Mouse (Mus musculus) gastrocnemius, postnatal 36 days (tissue): ENCODE results near the gene Med13. TPM values are rescaled to one million over a fixed set of nuclear protein-coding genes. Genes with fewer than 3 reads are reported as not detected.
"Not testable (repeated sequence)": the region's sequence is repeated elsewhere in the genome, so short reads cannot be mapped to it uniquely, and the experiment has no call there.

Experiments
- DNase-seq, 2 experiments: peaks; one replicate each; pipeline ENCODE4 v3.0.0; 2022
- intact Hi-C: fragments of 180-260 bp; cut with DNase I; formaldehyde crosslinking; loops from one replicate; pipeline ENCODE4 v1.15.1; 2025
- total RNA-seq, 2 experiments: library from RNA; stranded (reverse); gene quantifications; 2 replicates each; pipeline ENCODE4 v1.2.3; 2021

Gene Med13
- total RNA-seq, 2 experiments from 2014 or later, result 31.8 to 35.9 TPM

DNA sequence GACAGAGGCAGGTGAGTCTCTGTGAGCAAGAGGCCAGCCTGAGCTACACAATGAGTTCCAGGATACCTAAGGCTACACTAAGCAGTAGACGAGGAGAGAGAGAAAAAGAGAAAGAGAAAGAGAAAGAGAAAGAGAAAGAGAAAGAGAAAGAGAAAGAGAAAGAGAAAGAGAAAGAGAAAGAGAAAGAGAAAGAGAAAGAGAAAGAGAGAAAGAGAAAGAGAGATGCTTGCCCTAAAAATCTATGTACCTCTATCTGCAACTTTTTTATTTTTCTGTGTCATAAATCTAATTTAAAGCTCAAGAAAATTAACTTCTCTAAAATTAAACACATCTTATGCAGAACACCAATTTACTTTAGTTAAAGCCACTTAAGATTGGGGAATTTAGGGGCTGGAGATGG is 12.5 kb downstream of the Med13 start:
- DNase-seq, intact Hi-C loops: not testable (repeated sequence)

DNA sequence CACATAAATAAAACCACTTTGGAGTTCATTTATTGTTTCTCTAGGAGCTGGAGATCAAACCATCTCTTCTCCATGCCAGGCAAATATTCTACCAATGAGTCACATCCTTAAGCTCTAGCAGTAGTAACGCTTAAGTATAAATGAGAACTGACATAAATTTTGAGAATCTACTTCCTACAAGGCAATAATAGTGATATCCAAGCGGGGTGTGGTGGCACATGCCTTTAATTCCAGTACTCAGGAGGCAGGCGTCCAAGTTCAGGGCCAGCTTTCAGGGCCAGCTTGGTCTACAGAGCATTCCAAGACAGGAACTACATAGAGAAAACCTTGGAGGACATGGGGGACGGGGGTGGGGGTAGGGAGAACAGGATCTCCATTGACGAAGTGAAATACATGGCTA is 33.2 kb downstream of the Med13 start:
- intact Hi-C loops, result loop anchor here (5.0 kb wide), 1 partner anchor 33 kb away; the partner anchor contains the start of gene Med13

DNA sequence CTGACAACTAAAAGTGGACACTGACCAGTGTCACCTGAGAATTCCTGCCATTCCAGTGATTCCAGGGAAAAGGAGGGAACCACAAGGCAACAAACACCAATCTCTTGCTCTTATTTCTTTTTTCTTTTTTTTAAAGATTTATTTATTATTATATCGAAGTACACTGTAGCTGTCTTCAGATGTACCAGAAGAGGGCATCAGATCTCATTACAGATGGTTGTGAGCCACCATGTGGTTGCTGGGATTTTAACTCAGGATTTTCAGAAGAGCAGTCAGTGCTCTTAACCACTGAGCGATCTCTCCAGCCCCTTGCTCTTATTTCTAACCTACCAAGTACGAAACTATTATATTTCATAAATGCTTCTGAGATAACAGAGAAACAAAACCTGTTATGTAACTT is 42.4 kb downstream of the Med13 start:
- not testable (repeated sequence) for DNase-seq

More for the DNA sequence above, 33.2 kb downstream of the Med13 start:
- no peak for DNase-seq

DNA sequence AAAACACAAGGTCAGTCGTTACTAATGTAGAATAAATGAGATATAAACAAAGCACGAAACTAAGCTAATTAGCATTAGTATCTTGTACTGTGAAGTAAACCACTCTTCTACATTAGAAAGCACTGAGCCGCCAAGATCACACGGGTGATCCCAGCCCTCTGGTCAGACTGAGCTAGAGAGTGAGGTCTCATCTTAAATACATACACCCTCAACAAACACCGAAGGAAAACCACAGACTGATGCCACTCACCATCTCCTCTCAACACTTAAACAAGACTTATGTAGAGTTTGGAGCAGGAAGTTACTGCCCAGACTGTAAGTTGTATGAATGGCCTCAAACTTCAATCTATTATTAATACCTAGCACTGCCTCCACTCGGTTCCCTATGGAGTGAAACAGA is 47.1 kb downstream of the Med13 start:
- DNase-seq, result no peak
- intact Hi-C loops, result no loop called here

More for the DNA sequence above, 42.4 kb downstream of the Med13 start:
- intact Hi-C loops, result not testable (repeated sequence)

DNA sequence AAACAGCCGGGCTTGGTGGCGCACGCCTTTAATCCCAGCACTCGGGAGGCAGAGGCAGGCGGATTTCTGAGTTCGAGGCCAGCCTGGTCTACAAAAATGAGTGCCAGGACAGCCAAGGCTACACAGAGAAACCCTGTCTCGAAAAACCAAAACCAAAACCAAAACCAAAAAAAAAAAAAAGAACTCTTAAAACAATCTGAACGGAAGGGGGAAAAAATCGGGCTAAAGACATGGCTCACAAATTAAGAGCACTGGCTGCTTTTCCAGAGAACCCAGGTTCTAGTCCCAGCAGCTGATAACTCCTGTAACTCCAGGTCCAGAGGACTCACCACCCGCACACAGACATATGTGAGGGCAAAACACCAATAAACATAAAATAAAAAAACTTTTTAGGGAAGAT is 65.2 kb downstream of the Med13 start:
- intact Hi-C loops, DNase-seq: not testable (repeated sequence)

DNA sequence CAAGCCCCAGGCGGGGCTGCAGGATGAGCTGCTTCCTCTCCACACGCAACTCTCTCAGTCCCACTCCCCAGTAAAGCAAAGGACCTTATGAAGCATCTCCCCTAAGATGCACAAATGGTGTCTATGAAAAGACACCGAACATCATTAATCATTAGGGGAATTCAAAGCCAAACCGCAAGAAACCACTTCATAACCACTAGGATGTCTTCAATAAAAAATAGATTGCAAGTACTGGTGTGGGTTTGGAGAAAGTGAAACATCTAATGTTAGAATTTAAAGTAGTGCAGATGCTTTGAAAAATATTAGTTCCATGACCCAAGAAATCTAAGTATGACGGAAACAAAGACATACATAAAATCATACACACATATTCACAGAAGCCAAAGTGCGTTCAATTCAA is 65.7 kb downstream of the Med13 start:
- no peak for DNase-seq
- intact Hi-C loops, result no loop called here

DNA sequence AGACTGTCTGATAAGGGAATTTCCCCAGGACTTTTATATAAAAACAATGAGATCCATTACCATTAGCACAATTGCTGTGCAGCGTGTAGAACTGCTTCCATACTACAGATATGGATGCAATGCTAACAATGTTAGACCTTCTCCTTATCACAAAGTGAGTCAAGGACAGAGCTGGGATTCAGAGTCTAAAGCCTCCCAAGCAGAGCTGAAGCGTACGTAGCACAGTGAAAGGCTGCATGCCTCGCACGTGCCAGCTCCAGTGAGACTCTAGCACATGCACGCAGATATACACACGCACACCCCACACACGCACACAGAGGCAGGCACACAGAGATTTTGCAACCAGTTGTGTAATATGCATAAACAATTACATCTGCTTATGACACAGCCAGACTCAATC is 71.7 kb downstream of the Med13 start:
- no peak for DNase-seq
- intact Hi-C loops, result no loop called here

GRCm38 (mm10) chr11:86278442-86279102 is 78.8 kb downstream of the Med13 start:
- intact Hi-C loops, result loop anchor here (5.0 kb wide), 1 partner anchor 229 kb away; no protein-coding TSS in a partner anchor

GRCm38 (mm10) chr11:86257460-86258076 is 99.8 kb downstream of the Med13 start, which contains the start of gene Ints2:
TSS of gene Ints2 (minus strand) at chr11:86257575.
- intact Hi-C loops, result no loop called here
- DNase-seq, result peak; percentile 90 to 91

More at GRCm38 (mm10) chr11:86278442-86279102, 78.8 kb downstream of the Med13 start:
- DNase-seq, result no peak

DNA sequence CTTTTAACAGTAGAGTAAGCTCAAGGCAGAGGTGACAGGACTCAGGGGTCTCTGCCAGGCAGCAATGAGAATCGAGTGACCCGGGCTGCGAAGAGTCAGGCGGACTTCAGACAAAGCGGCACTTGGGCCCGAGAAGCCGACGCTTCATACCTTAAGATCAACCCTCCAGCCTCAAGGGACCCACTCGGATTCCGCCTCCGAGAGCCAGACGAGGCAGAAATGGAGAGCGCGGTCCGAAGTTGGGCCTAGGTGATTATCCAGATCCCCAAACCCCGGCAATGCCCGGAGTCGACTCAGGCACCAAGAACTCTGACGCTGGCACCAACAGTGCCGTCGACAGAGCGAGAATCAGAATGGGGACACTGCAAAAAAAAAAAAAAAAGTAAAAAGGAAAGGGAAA is 100.3 kb downstream of the Med13 start:
- intact Hi-C loops, result no loop called here
- DNase-seq, result peak in 1 of 2 experiments; percentile 7

DNA sequence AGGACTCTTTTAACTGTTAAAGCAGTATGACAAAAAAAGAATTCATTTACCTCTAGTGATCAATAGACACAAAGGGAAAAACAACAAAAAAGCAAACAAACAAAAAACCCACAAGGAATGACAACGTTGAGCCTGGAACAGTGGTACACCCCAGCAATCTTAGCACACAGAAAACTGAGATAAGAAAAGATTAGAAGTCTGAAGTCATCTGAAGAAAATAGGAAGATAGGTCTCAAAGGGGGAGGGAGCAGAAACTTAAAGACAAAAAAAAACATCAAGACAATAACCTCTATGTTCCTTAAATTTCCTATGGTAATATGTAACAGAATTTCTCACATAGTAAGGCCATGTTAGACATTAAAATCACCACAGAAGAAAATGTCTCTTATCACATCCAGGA is 104.1 kb downstream of the Med13 start:
- DNase-seq, result no peak
- intact Hi-C loops, result no loop called here

DNA sequence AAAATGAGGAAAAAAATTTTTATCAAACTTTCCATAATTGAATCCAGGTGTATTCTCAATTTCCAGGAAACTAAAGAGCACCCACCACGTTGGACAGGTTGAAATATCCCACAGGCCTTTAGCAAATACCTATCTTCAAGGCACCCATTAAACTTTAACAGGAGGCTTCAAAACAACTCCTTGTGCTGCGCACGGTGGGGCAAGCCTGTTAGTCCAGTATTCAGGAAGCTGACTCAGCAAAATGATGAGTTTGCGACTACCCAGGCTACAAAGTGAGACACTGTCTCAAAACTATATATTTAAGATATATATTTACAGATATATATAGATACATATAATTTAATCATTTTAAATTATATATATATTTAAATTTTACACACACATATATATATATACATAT is 125.0 kb downstream of the Med13 start:
- DNase-seq, result no peak
- intact Hi-C loops, result no loop called here

- DNase-seq, result no peak
- intact Hi-C loops, result no loop called here
These were observed 125.5 kb downstream of the Med13 start for GRCm38 (mm10) chr11:86231781-86232350.

GRCm38 (mm10) chr11:86226646-86227180 is 130.7 kb downstream of the Med13 start:
- DNase-seq, result no peak
- intact Hi-C loops, result no loop called here

DNA sequence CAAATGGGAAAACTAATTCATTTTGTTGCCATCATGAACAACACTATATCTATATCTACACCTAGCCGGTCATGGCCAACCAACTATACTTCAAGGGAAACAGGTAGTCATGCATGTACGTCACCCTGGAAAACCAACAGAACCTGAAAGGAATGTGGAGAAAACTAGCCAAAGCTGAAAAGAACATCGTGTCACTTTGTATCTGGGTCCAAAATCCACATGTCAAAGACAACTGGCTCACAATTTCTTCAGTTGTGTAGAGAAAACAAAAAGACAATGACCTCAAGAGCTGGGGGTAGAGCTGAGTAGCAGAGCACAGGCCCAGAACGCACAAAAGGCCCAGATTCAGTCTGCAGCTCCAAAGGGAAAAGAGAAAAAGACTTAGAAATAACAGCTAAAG is 131.6 kb downstream of the Med13 start:
- intact Hi-C loops, result no loop called here
- no peak for DNase-seq

Other genes starting within 250 kb of the Med13 start
- under 1 TPM; 0.20 to 0.27 TPM for gene Brip1, start 156.4 kb downstream of the Med13 start, total RNA-seq
- 1 to 10 TPM; 3.3 to 3.9 TPM for gene Ints2, start 100.0 kb downstream of the Med13 start, total RNA-seq
- 10 to 100 TPM; 39.5 to 42.6 TPM for gene Rnft1, start 127.1 kb upstream of the Med13 start, total RNA-seq
- gene Rps6kb1, start 187.2 kb upstream of the Med13 start, total RNA-seq, result 10 to 100 TPM; 19.4 to 22.6 TPM
- 1 to 10 TPM; 5.5 to 6.5 TPM for gene Tubd1, start 187.4 kb upstream of the Med13 start, total RNA-seq